Mouse (Mus musculus) mouse trophoblast stem cell (cell line): ENCODE measurements around the gene Bag3.

Experiments
- in situ Hi-C, 2 experiments: fragments of 300-500 bp; cut with MseI, MboI; formaldehyde crosslinking; loops; 2 replicates in 1 of 2; 3 replicates in 1 of 2; pipeline ENCODE4 v1.15.1; 2025

Bag3 gene

GRCm38 (mm10) chr7:128537676-128538075 is 14.3 kb downstream of the Bag3 start:
- in situ Hi-C loops = no loop called here

- in situ Hi-C loops = no loop called here
Observed at GRCm38 (mm10) chr7:128538196-128538595, 14.8 kb downstream of the Bag3 start.

GRCm38 (mm10) chr7:128538769-128539168 is 15.4 kb downstream of the Bag3 start:
- in situ Hi-C loops = no loop called here

- in situ Hi-C loops = no loop called here
Observed at GRCm38 (mm10) chr7:128540111-128540510, 16.7 kb downstream of the Bag3 start.

- in situ Hi-C loops = no loop called here
Observed at GRCm38 (mm10) chr7:128540734-128541133, 17.3 kb downstream of the Bag3 start.

GRCm38 (mm10) chr7:128541186-128541585 is 17.8 kb downstream of the Bag3 start:
- in situ Hi-C loops = no loop called here

GRCm38 (mm10) chr7:128541771-128542170 is 18.4 kb downstream of the Bag3 start:
- in situ Hi-C loops = no loop called here

GRCm38 (mm10) chr7:128542488-128542887 is 19.1 kb downstream of the Bag3 start:
- in situ Hi-C loops = no loop called here

- in situ Hi-C loops = no loop called here
Observed at GRCm38 (mm10) chr7:128543148-128543855, 19.9 kb downstream of the Bag3 start.

GRCm38 (mm10) chr7:128543961-128544360 is 20.5 kb downstream of the Bag3 start:
- in situ Hi-C loops = no loop called here

- in situ Hi-C loops = no loop called here
Observed at GRCm38 (mm10) chr7:128544566-128545262, 21.3 kb downstream of the Bag3 start.

- in situ Hi-C loops = no loop called here
Observed at GRCm38 (mm10) chr7:128546031-128546430, 22.6 kb downstream of the Bag3 start.

GRCm38 (mm10) chr7:128549137-128549536 is 25.7 kb downstream of the Bag3 start:
- in situ Hi-C loops = no loop called here

- in situ Hi-C loops = no loop called here
Observed at GRCm38 (mm10) chr7:128550328-128551086, 27.1 kb downstream of the Bag3 start.

- in situ Hi-C loops = no loop called here
Observed at GRCm38 (mm10) chr7:128551087-128551457, 27.7 kb downstream of the Bag3 start.

- in situ Hi-C loops = no loop called here
Observed at GRCm38 (mm10) chr7:128553105-128553705, 29.8 kb downstream of the Bag3 start.

GRCm38 (mm10) chr7:128554502-128554901 is 31.1 kb downstream of the Bag3 start:
- in situ Hi-C loops = no loop called here

GRCm38 (mm10) chr7:128555141-128555750 is 31.8 kb downstream of the Bag3 start:
- in situ Hi-C loops = no loop called here

- in situ Hi-C loops = no loop called here
Observed at GRCm38 (mm10) chr7:128556923-128557430, 33.6 kb downstream of the Bag3 start.

GRCm38 (mm10) chr7:128563373-128563772 is 40.0 kb downstream of the Bag3 start:
- in situ Hi-C loops = loop anchor here in 1 of 2 experiments (10.0 kb wide), 1 partner anchor 89 kb away; no protein-coding TSS in a partner anchor

GRCm38 (mm10) chr7:128566311-128566710 is 42.9 kb downstream of the Bag3 start:
- in situ Hi-C loops = loop anchor here in 1 of 2 experiments (10.0 kb wide), 1 partner anchor 92 kb away; no protein-coding TSS in a partner anchor
